Mouse (Mus musculus): Measurements from ENCODE around the gene Echdc3. TPM values are rescaled to one million over a fixed set of nuclear protein-coding genes. Genes with fewer than 3 reads are reported as not detected.

Gene Echdc3
- polyA plus RNA-seq, 1 experiment = 12.8 TPM

- no peak for DNase-seq (ENCODE audit: low spot score)
Measured at GRCm38 (mm10) chr2:6168560-6168959, 44.3 kb downstream of the Echdc3 start.

- DNase-seq (ENCODE audit: low spot score) = no peak
Measured at GRCm38 (mm10) chr2:6167843-6168558, 44.8 kb downstream of the Echdc3 start.

DNA sequence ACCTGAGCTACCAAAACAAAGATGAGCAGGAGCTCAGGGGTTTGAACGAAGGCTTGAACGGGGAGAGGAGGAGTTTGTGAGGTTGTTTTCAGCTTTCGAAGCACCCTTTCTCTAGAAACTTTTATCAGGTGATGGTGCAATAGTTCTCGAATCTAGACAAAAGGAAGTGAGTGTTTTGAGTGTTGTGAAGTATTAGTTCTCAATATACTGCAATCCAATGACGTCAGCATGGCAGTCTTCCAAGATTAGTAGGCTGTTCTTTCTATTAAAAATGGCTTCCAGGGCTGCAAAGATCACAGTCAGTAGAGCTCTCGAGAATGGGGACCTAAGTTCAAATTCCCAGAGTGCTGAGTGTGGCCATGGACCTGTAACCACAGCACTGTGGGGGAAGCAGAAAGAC is 47.1 kb downstream of the Echdc3 start:
- DNase-seq (ENCODE audit: low spot score) = no peak

DNA sequence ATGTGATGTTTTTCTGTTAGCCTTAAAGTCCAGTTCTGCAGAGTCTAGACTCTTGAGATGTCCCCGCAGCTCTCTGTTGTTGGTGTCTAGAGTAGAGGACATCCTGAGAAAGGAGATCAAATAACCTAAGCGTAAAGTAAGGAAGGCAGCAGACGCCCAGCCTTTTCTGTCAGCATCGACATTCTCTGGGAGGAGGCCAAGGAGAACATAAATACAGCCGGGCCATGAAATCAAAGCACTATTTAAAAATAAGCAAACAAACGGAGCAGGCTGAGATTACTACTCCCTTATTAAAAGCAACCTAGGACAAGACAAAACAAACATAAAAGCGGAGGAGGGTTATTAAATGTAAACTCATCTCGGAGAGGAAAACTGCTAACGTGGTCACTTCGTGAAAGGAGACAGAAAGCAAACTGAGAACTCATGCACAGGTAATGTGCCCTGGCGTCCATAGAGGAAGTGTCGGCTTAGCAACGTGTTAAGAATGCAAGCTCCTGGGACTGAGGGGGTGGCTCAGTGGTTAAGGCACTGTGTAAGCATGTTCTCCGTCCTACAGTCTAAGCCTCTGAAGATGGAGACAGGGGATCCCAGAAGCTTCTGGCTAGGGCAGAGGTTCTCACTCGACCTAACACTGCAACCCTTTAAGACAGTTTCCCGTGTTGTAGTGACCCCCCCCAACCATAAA is 48.1 kb downstream of the Echdc3 start:
- DNase-seq (ENCODE audit: low spot score) = no peak

- peak; percentile 42 for DNase-seq (ENCODE audit: low spot score)
Measured at GRCm38 (mm10) chr2:6162366-6163040, 50.3 kb downstream of the Echdc3 start.

DNA sequence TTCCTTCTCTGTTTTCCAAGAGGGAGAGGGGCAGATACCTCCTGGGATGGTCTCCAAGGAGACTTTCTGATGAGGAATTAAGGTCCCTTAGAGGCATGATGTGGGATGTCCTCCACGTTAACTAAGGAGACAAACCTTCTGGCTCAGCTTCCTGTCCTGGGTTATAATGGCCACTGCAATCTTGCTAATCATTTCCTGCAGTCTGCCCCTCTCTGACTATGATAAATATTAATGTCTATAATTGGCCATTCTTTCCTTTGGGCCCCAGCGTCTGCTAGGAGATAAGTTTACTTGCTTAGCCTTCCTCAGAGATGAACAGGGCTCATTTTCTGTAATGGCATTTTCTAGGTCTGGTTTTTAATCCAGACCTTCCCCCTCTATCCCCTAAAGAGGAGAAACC is 53.1 kb downstream of the Echdc3 start:
- DNase-seq (ENCODE audit: low spot score) = no peak

DNA sequence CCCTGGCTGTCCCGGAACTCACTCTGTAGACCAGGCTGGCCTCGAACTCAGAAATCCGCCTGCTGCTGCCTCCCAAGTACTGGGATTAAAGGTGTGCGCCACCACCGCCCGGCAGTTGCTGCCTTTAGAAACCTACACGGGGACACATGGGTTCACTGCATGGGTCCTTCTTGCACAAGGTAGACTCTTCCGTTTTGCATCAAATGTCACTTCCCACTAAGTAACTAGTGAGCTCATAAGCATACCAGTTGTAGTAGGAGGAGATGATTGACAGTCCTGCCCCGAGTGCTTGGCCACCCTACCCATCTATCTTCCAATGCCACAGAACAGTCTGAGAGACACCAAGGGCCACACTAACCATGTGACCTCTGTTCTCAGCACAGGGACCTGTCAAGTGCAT is 53.6 kb downstream of the Echdc3 start:
- DNase-seq (ENCODE audit: low spot score) = no peak

GRCm38 (mm10) chr2:6157635-6158034 is 55.2 kb downstream of the Echdc3 start:
- DNase-seq (ENCODE audit: low spot score) = no peak

DNA sequence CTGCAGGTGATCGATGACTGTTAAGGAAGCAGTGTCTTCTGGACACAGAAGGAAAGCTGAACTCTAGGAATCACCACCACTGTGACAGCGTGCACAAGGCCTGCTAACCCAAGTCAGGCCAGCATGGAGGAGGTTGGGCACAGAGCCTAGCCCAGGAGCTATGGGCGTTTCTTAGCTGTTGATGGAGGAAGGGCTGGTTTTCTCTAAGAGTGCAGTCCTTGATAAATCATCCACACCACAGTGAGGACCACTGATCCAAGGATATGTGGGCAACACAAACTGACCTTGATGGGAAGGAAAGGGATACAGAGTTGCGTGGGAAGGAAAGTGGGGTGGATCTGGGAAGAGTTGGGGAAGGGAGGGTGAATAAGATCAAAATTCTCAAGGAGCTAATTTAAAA is 55.6 kb downstream of the Echdc3 start:
- no peak for DNase-seq (ENCODE audit: low spot score)

DNA sequence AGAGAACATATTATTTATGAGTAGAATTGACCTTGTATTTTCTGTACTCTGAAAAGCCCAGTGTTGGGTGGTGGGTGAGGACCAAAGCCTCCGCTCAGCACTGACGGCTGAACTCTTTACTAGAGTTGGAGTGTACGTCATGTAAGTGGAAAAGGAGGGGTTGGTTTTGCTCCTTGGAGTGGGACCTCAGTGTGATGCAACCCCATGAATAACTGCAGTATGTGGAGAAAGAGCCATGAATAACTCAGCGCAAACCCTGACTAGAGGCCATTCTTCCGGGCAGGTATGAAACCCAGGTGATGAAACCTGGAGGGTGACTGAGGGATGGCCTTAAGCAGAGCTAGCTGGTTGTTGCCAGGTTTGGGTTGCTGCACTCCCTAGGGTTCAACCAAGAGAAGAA is 63.0 kb downstream of the Echdc3 start:
- DNase-seq (ENCODE audit: low spot score) = no peak

DNA sequence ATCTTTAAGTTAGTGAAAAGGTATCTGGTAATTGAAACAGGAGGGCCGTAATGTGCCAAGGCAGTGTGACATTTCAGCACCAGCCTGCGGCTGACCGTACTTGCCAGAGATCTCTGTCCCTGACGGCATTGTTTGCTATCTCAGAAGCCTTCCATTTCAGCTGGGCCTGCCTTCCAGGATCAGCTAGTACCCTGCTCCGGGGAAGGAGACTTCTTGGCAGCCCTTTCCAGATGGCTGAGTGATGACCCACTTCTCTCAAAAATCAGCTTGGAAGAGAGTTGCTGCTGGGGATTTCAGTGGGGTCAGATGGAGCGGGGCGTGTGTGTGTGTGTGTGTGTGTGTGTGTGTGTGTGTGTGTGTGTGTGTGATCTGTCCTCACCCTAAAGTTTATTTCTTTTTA is 65.9 kb downstream of the Echdc3 start:
- no peak for DNase-seq (ENCODE audit: low spot score)

DNA sequence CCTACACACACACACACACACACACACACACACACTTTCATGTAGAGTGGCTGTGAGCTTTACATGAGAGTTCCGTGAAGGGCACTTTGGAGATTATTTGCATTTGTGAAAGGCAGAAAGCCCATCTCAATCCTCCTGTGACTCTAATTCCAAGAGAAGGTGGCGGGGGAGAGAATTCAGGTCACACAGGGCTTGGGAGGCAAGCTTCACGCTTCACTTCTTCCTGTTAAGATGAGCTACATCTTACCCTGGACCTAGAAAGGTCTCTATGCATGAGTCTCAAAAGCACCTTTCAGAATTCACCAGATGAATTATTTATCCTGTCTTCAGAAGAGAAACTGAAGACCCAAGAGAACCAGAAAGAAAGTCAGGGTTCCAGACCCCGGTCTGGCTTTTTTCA is 66.6 kb downstream of the Echdc3 start:
- no peak for DNase-seq (ENCODE audit: low spot score)

DNA sequence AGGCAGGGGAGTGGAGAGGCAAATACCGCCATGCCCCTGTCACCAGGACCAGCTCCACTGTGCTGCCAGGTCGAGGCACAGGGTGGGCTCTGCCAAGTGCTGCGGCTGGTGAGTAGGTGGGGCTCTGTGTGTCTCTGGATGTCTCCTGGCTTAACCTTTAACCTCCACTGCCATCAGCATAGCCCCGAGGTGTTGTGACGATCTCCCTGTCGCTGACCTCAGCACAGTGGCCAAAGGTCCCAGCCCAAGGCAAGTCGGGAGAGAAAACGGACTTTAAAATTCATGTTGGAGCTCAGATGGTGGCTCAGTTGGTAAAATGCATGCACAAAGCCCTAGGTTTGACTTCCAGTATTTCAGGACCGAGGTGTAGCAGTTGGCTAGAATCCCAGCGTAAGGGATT is 67.2 kb downstream of the Echdc3 start:
- DNase-seq (ENCODE audit: low spot score) = no peak

- no peak for DNase-seq (ENCODE audit: low spot score)
Measured at GRCm38 (mm10) chr2:6142915-6143654, 69.7 kb downstream of the Echdc3 start.

DNA sequence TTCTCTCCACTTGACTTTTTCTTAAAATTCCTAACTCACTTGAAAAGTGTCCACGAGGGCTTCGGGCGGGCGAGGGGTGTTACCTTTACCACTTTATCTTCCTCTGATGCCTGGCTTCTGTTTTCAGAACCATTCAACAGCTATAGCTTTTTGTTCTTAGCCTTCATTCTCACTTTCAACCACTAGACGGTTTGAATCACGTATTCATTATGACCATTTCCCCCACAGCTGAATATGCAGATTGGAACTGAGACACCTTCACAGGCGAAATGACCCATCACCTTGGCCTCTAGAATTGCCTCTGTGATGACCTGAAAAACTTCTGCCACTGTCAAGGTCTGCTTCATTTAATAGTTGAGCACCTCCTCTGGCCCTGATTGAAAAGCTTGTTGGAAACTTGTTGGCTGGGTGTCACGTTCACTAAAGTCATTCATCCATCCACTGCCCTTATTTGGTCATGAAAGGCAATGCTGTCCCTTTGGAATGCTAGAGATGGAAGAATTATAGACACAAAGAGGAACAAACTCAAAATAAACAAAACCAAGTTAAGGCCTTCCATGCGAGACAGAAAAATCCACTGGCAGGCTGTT is 72.2 kb downstream of the Echdc3 start:
- no peak for DNase-seq (ENCODE audit: low spot score)

Other genes with a start within 250 kb of the Echdc3 start
- gene Proser2, start 82.8 kb downstream of the Echdc3 start, polyA plus RNA-seq (2012; rRNA removed) = 25.7 and 26.4 TPM in 2 replicates
- 6.0 and 8.4 TPM in 2 replicates for gene Usp6nl, start 109.6 kb upstream of the Echdc3 start, polyA plus RNA-seq (2012; rRNA removed)